Mouse (Mus musculus) megakaryocyte, embryonic 14.5 days (primary cell): ENCODE measurements at regions not wholly inside any gene's neighbourhood (a gene's known extent, or its start where the extent isn't known, plus 50 kb on each side); places are given as distances from the start of the nearest gene placed in this dataset.

Experiments
- FLI1 ChIP-seq: IDR thresholded peaks from 2 replicates; pipeline ENCODE4 v1.6.1; 2012; ENCODE audit warnings: low read length, inconsistent platforms, mixed read lengths
- GATA1 ChIP-seq: IDR thresholded peaks from 3 replicates; pipeline ENCODE4 v1.6.1; 2012; ENCODE audit warnings: mixed read lengths, low read length, inconsistent platforms, borderline replicate concordance

DNA sequence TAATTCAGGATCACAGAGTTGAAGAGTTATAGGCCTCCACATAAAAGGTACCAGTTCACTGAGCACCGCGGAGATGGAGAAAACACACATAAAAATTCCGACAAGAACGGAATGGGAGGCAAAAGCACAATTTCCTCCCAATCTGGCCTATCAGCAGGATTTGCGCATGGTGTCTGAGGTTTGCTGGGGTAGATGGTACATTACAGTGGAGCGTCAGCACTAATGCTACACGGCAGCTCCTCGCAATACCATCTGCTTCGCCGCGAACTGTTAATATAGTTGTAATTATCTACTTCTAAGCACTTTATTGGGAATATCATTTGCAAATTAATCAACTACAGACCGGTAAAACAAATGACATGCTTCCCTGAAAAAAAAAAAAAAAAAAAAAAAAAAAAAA, 304.2 kb upstream of the Ppargc1a start:
- TF ChIP-seq GATA1 (no peak), FLI1 (no peak)
